Mouse (Mus musculus): ENCODE results near the gene Tmem151b. TPM values are rescaled to one million over a fixed set of nuclear protein-coding genes. Genes with fewer than 3 reads are reported as not detected.
A peak's percentile ranks its signal among the peaks of the same experiment; 100 is the strongest.

The Tmem151b gene
- polyA plus RNA-seq, 1 experiment from 2014 or later = 8.3 TPM

DNA sequence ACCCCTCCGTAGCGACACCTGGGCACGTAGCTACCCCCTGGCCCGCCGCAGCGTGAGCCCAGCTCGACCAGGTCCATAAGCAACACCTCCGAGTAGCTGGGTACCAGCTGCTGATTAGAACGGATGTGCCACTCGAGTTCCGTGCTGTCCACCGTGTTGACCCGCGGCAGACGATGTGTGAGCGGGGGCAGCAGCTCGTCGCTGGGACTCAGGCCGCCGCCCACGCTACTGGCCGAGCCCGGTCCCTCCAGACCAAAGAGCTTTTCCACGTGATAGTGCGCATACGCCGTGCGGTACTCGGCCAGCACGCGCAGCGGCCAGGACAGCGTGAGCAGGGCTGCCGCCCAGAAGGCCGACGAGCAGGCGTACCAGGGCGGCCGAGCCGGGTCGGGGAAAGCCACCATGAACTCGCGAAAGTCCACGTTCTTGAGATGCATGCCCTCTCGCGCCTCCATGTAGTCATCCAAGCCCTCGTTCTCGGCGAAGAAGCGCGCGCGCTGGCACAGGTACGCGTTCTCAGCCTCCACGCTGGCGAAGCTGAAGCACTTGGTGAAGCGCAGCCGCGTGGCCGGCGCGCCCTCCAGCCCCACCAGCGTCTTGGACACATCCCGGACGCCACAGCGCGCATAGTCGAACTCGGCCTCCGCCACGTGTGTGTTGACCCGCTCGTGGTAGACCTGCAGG lies 4.1 kb downstream of the Tmem151b start:
- peak; percentile 53 for DNase-seq (ENCODE audit: low spot score)
- peak overlapping the region; percentile 51 for H3K4me3 ChIP-seq
- peaks cover 93% of the 10 kb centered on the region for H3K27me3 ChIP-seq (replicated peaks; ENCODE audit: low read depth, poor library complexity, severe bottlenecking)
- peaks cover 17% of the 10 kb centered on the region for H3K36me3 ChIP-seq (replicated peaks)
- peak overlapping the region; percentile 19; the same call in 1 of the 2 replicates for H3K27ac ChIP-seq (replicated peaks)
- 5% methylated on average over 74 of the region's 74 CpGs for WGBS
- peaks cover 47% of the 10 kb centered on the region for H3K4me1 ChIP-seq
- no peaks in the 10 kb centered on the region for H3K9me3 ChIP-seq

DNA sequence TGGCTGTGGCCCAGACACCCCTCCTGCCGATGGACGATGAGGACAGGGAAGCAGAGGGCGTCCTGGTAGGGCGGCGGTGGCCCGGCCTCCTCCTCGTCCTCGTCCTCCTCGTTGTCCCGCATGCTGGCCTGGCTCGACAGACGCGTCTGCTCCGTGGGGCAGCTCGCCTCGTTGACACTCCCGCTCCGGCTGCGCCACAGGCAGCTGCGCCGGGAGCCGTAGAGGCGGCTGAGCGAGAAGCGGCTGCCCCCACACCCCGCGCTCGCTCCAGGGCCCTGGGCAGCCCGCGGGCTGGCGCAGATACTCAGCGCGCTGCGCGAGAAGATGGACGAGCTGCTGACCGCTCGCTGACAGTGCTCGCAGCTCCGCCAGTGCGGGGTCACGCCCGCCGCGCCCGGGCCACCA lies 4.6 kb downstream of the Tmem151b start:
- Histone ChIP-seq H3K4me3 (peak overlapping the region; percentile 51), H3K4me1 (peaks cover 42% of the 10 kb centered on the region), H3K27ac (replicated peaks) (peak overlapping the region; percentile 19; the same call in 1 of the 2 replicates), H3K36me3 (replicated peaks) (peaks cover 17% of the 10 kb centered on the region), H3K27me3 (replicated peaks; ENCODE audit: low read depth, poor library complexity, severe bottlenecking) (peaks cover 93% of the 10 kb centered on the region), H3K9me3 (no peaks in the 10 kb centered on the region)
- DNase-seq (ENCODE audit: low spot score) = no peak
- 2% methylated on average over 46 of the region's 46 CpGs for WGBS

DNA sequence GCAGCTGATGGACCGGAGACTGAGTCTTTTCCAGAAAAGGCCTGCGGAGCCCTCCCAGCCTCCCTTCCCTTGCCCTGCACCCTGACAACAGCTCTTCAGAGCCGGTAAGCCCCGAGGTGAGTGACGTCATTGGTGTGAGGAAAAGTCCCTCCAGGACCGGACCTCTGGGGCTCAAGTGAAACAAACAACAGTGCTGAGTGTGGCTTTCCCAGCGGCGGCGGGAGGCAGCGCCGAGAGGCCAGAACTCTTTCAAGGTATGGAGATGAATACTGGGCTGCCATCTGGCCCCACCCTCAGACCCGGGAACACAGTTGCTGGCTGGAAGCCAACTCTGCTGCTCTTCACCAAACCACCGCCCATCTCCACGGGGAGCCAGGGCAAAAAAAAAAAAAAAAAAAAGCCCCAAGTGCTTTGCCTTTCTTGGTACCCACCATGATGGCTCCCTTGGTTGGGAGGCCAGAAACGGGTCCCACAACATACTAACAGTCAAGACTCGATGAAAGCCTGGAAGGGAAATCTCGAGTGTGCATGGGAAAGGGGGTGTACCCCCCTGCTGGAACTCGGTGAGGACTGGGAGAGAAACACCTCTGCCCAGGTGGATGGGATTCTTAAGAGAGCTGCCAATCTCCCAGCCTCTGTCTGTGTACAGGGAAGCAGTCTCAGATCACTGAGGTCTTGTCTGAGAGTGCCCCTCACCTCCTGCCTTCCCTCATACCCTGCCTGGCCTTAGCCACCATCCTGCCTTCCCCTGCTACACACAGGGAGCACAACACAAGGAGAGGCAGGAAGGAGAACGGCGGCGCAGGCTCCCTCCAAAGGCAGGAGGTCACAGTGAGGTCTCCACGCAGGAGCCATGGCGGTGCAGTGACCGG lies 5.2 kb downstream of the Tmem151b start:
- Histone ChIP-seq H3K27me3 (replicated peaks; ENCODE audit: low read depth, poor library complexity, severe bottlenecking) (peaks cover 100% of the 10 kb centered on the region), H3K9me3 (no peaks in the 10 kb centered on the region), H3K4me3 (peak overlapping the region; percentile 51), H3K27ac (replicated peaks) (0 out of 2 replicates have a peak overlapping the region, but pooled peaks have one; percentile 19), H3K36me3 (replicated peaks) (peaks cover 17% of the 10 kb centered on the region), H3K4me1 (peaks cover 36% of the 10 kb centered on the region)
- WGBS = 5% methylated on average over 24 of the region's 24 CpGs
- DNase-seq (ENCODE audit: low spot score) = peak; percentile 47

GRCm38 (mm10) chr17:45543115-45543514 lies 6.4 kb downstream of the Tmem151b start:
- no peak overlapping the region for H3K4me3 ChIP-seq
- no peak for DNase-seq (ENCODE audit: low spot score)
- no peak overlapping the region for H3K27ac ChIP-seq (replicated peaks)
- peaks cover 100% of the 10 kb centered on the region for H3K27me3 ChIP-seq (replicated peaks; ENCODE audit: low read depth, poor library complexity, severe bottlenecking)
- WGBS = 21% methylated on average over 1 of the region's 1 CpGs
- H3K4me1 ChIP-seq = peaks cover 25% of the 10 kb centered on the region
- H3K36me3 ChIP-seq (replicated peaks) = peaks cover 17% of the 10 kb centered on the region
- H3K9me3 ChIP-seq = no peaks in the 10 kb centered on the region

DNA sequence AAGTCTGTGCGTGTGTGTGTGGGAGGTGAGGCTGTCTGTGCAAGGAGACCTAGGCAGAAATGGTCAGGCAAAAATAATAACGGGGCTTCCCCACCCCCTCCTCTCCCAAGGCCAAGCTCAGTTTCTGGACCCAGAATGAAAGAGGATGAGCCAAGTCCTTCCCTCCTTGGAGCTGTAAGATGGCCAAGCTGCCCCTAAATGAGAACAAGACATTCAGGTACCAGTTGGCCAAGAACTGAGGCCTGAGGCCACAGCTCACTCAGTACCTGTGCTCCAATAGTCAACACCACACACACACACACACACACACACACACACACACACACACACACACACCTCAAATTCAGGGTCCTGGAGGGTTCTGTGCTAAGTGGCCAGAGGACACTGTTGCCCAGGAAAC lies 6.8 kb downstream of the Tmem151b start:
- Histone ChIP-seq H3K27ac (replicated peaks) (no peak overlapping the region), H3K4me3 (no peak overlapping the region), H3K9me3 (no peaks in the 10 kb centered on the region), H3K27me3 (replicated peaks; ENCODE audit: low read depth, poor library complexity, severe bottlenecking) (peaks cover 100% of the 10 kb centered on the region), H3K4me1 (peaks cover 25% of the 10 kb centered on the region), H3K36me3 (replicated peaks) (peaks cover 17% of the 10 kb centered on the region)
- WGBS = 80% methylated on average over 2 of the region's 2 CpGs
- DNase-seq (ENCODE audit: low spot score) = no peak

- peaks cover 17% of the 10 kb centered on the region for H3K36me3 ChIP-seq (replicated peaks)
- no peak overlapping the region for H3K27ac ChIP-seq (replicated peaks)
- no peak overlapping the region for H3K4me3 ChIP-seq
- H3K27me3 ChIP-seq (replicated peaks; ENCODE audit: low read depth, poor library complexity, severe bottlenecking) = peaks cover 97% of the 10 kb centered on the region
- DNase-seq (ENCODE audit: low spot score) = no peak
- WGBS = 42% methylated on average over 6 of the region's 6 CpGs
- H3K9me3 ChIP-seq = no peaks in the 10 kb centered on the region
- peaks cover 25% of the 10 kb centered on the region for H3K4me1 ChIP-seq
Measured at GRCm38 (mm10) chr17:45542129-45542528, 7.3 kb downstream of the Tmem151b start.

DNA sequence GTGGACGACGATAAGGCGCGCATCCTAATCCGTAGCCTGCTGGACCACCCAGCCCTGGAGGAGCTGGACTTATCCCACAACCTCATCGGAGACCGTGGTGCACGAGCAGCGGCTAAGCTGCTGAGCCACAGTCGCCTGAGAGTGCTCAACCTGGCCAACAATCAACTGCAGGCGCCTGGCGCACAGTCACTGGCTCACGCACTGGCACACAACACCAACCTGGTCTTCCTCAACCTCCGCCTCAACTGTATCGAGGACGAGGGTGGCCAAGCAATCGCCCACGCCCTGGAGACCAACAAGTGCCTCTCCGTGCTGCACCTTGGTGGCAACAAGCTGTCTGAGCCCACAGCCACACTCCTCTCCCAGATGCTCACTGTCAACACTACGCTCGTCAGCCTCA lies 9.8 kb downstream of the Tmem151b start:
- Histone ChIP-seq H3K4me1 (peaks cover 9% of the 10 kb centered on the region), H3K36me3 (replicated peaks) (peaks cover 4% of the 10 kb centered on the region), H3K9me3 (no peaks in the 10 kb centered on the region), H3K27me3 (replicated peaks; ENCODE audit: low read depth, poor library complexity, severe bottlenecking) (peaks cover 97% of the 10 kb centered on the region), H3K4me3 (no peak overlapping the region), H3K27ac (replicated peaks) (no peak overlapping the region)
- no peak for DNase-seq (ENCODE audit: low spot score)
- 85% methylated on average over 21 of the region's 21 CpGs for WGBS

- 66% methylated on average over 4 of the region's 4 CpGs for WGBS
- Histone ChIP-seq H3K36me3 (replicated peaks) (no peaks in the 10 kb centered on the region), H3K4me3 (no peak overlapping the region), H3K27ac (replicated peaks) (no peak overlapping the region), H3K4me1 (no peaks in the 10 kb centered on the region), H3K27me3 (replicated peaks; ENCODE audit: low read depth, poor library complexity, severe bottlenecking) (peaks cover 95% of the 10 kb centered on the region), H3K9me3 (no peaks in the 10 kb centered on the region)
- DNase-seq (ENCODE audit: low spot score) = no peak
Measured at GRCm38 (mm10) chr17:45538394-45538793, 11.1 kb downstream of the Tmem151b start.

- H3K4me1 ChIP-seq = no peaks in the 10 kb centered on the region
- H3K9me3 ChIP-seq = no peaks in the 10 kb centered on the region
- DNase-seq (ENCODE audit: low spot score) = peak; percentile 66
- H3K4me3 ChIP-seq = no peak overlapping the region
- no peak overlapping the region for H3K27ac ChIP-seq (replicated peaks)
- WGBS = 12% methylated on average over 5 of the region's 5 CpGs
- H3K27me3 ChIP-seq (replicated peaks; ENCODE audit: low read depth, poor library complexity, severe bottlenecking) = peaks cover 82% of the 10 kb centered on the region
- no peaks in the 10 kb centered on the region for H3K36me3 ChIP-seq (replicated peaks)
Measured at GRCm38 (mm10) chr17:45536264-45536663, 13.2 kb downstream of the Tmem151b start.

DNA sequence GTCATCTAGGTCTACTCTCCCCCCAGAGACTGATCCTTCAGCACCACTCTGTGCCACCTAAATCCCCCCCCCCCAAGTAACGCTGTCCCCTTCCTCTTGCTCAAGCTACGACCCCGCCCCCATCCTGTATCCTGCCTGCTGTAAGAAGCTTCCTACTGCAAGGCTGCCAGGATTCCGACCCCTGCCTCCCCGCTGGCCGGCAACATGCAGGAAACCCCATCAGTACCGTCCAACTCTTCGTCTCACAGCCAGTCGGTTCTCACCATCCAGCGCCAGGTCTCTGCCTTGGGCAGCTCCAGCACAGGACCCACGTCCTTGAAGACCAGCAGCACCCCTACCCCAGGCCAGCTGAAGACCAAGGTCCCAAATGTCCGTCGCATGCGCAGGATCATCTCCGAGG lies 16.6 kb downstream of the Tmem151b start:
- peaks cover 67% of the 10 kb centered on the region for H3K27me3 ChIP-seq (replicated peaks; ENCODE audit: low read depth, poor library complexity, severe bottlenecking)
- H3K4me3 ChIP-seq = no peak overlapping the region
- no peaks in the 10 kb centered on the region for H3K9me3 ChIP-seq
- no peaks in the 10 kb centered on the region for H3K4me1 ChIP-seq
- H3K36me3 ChIP-seq (replicated peaks) = no peaks in the 10 kb centered on the region
- DNase-seq (ENCODE audit: low spot score) = no peak
- H3K27ac ChIP-seq (replicated peaks) = no peak overlapping the region
- WGBS = 48% methylated on average over 15 of the region's 15 CpGs

GRCm38 (mm10) chr17:45530346-45530782 lies 19.1 kb downstream of the Tmem151b start:
- H3K27ac ChIP-seq (replicated peaks) = no peak overlapping the region
- H3K9me3 ChIP-seq = no peaks in the 10 kb centered on the region
- no peak overlapping the region for H3K4me3 ChIP-seq
- H3K27me3 ChIP-seq (replicated peaks; ENCODE audit: low read depth, poor library complexity, severe bottlenecking) = peaks cover 65% of the 10 kb centered on the region
- no peaks in the 10 kb centered on the region for H3K36me3 ChIP-seq (replicated peaks)
- peaks cover 10% of the 10 kb centered on the region for H3K4me1 ChIP-seq
- DNase-seq (ENCODE audit: low spot score) = no peak
- WGBS = 51% methylated on average over 13 of the region's 13 CpGs

- DNase-seq (ENCODE audit: low spot score) = no peak
- H3K27me3 ChIP-seq (replicated peaks; ENCODE audit: low read depth, poor library complexity, severe bottlenecking) = peaks cover 65% of the 10 kb centered on the region
- no peaks in the 10 kb centered on the region for H3K9me3 ChIP-seq
- no peak overlapping the region for H3K4me3 ChIP-seq
- peaks cover 31% of the 10 kb centered on the region for H3K4me1 ChIP-seq
- WGBS = 22% methylated on average over 5 of the region's 5 CpGs
- H3K27ac ChIP-seq (replicated peaks) = no peak overlapping the region
- no peaks in the 10 kb centered on the region for H3K36me3 ChIP-seq (replicated peaks)
Measured at GRCm38 (mm10) chr17:45526571-45526970, 22.9 kb downstream of the Tmem151b start.

All from embryonic facial prominence, embryonic 10.5 days (tissue).